ENCODE assay signal across 26 mouse cellular contexts in genomic region chr17:36992336-36993104, GRCm38 (mm10). TPM values are rescaled to one million over a fixed set of nuclear protein-coding genes. Genes with fewer than 3 reads are reported as not detected.
DNase-seq lines count a peak whose midpoint lies in the region; ATAC-seq and TF ChIP-seq lines count a peak whose summit lies in the region.
"Had no signal": no experiment of that assay in that cellular context is flagged by ENCODE, and none has a peak within 500 bp of the region (broad histone marks: within the 10 kb centered on the region; RNA-seq: fewer than 3 reads in every experiment).

No protein-coding gene starts in this region.

- peak; percentile 79 for ATAC-seq in common myeloid progenitor, adult 5-6 weeks (replicated peaks; ENCODE audit: low read depth, poor library complexity, severe bottlenecking)
- peak; percentile 72 for ATAC-seq in megakaryocyte progenitor cell, adult 5-6 weeks (replicated peaks; ENCODE audit: poor library complexity)
- ATAC-seq: forebrain, embryonic 13.5 days; midbrain, embryonic 15.5 days had no signal

- TF ChIP-seq POLR2A in ES-Bruce4 (IDR thresholded peaks at IDR 0.05; ENCODE audit: insufficient read depth, low read length) = no peak

- peak overlapping the region; percentile 27; the same call in 1 of the 2 replicates for H3K9ac ChIP-seq in ES-Bruce4 (ENCODE audit: low read depth, poor library complexity, severe bottlenecking)
- H3K9ac ChIP-seq: forebrain, embryonic 13.5 days; heart, embryonic 13.5 days; midbrain, embryonic 15.5 days; stomach, embryonic 15.5 days had no signal

- H3K4me1 ChIP-seq in ES-Bruce4 (ENCODE audit: control insufficient read depth, insufficient read depth, low read length) = peaks cover 4% of the 10 kb centered on the region
- H3K4me1 ChIP-seq: forebrain, embryonic 13.5 days; midbrain, embryonic 15.5 days; stomach, embryonic 15.5 days had no signal

- H3K4me3 ChIP-seq in ES-Bruce4 (ENCODE audit: low read depth, low read length) = no peak overlapping the region
- H3K4me3 ChIP-seq: forebrain, embryonic 13.5 days; heart, embryonic 13.5 days; midbrain, embryonic 15.5 days; stomach, embryonic 15.5 days had no signal

- H3K9me3 ChIP-seq in ES-Bruce4 (replicated peaks; ENCODE audit: control insufficient read depth, insufficient read depth, low read length, poor library complexity, severe bottlenecking) = no peaks in the 10 kb centered on the region
- H3K9me3 ChIP-seq: forebrain, embryonic 13.5 days; heart, embryonic 13.5 days; midbrain, embryonic 15.5 days; stomach, embryonic 15.5 days had no signal

- no peaks in the 10 kb centered on the region for H3K36me3 ChIP-seq in ES-Bruce4 (ENCODE audit: control insufficient read depth, insufficient read depth, low read length, poor library complexity, severe bottlenecking)
- H3K36me3 ChIP-seq: heart, embryonic 13.5 days; midbrain, embryonic 15.5 days; stomach, embryonic 15.5 days had no signal

- DNase-seq in CD4-positive helper T cell, adult 2 months (ENCODE audit: low read depth, low spot score) = peak; percentile 48
- DNase-seq in adrenal gland, adult 2 months = no peak
- DNase-seq in ovary, postnatal 14 days (ENCODE audit: low spot score) = no peak
- DNase-seq in cerebellum, adult 11-12 months = no peak
- DNase-seq: adrenal gland, adult 8-10 months; cerebellum, adult 2 months; heart, adult 11 months; heart, postnatal 4 days; layer of hippocampus, postnatal 36 days; left cerebral cortex, postnatal 4 days; lung, adult 18-20 months; lung, postnatal 36 days; spleen, adult 18-20 months had no signal

- TF ChIP-seq EP300 in ES-Bruce4 (IDR thresholded peaks at IDR 0.05; ENCODE audit: insufficient read depth, low read depth, low read length) = no peak

- H3K27ac ChIP-seq in ES-Bruce4 (ENCODE audit: insufficient read depth, low read length) = peak overlapping the region; percentile 64
- H3K27ac ChIP-seq: forebrain, embryonic 13.5 days; heart, embryonic 13.5 days; midbrain, embryonic 15.5 days; stomach, embryonic 15.5 days had no signal

- no peak for TF ChIP-seq CTCF in ES-Bruce4 (IDR thresholded peaks at IDR 0.05; ENCODE audit: low read depth, low read length)

- H3K27me3 ChIP-seq in ES-Bruce4 (ENCODE audit: control insufficient read depth, insufficient read depth, low read length, poor library complexity, severe bottlenecking) = no peaks in the 10 kb centered on the region

RNA-seq across cellular contexts. Expression of gene H2-M5, which starts 3.2 kb away (rescaled TPM):
- polyA plus RNA-seq in ES-Bruce4 (2011; ENCODE audit: insufficient read depth, insufficient read length, low read depth, missing spikeins) = 12.6 and 13.2 TPM in 2 replicates
- not detected in 2 replicates for total RNA-seq in common myeloid progenitor, adult 5-6 weeks (2017)
- total RNA-seq in megakaryocyte progenitor cell, adult 5-6 weeks (2015) = not detected in 2 replicates
- not detected in 2 replicates for total RNA-seq in megakaryocyte progenitor cell, adult 5-6 weeks (2017)
- not detected for total RNA-seq in adrenal gland, adult 2 months (2021)
- not detected in 2 replicates for polyA plus RNA-seq in adrenal gland, adult 2 months (2012; rRNA removed)
- total RNA-seq: gastrocnemius, adult 18-20 months; liver, adult 2 months had no signal
- polyA plus RNA-seq: large intestine, adult 2 months; liver, adult 2 months had no signal

RNA-seq across cellular contexts. Expression of gene Zfp57, which starts 8.4 kb away (rescaled TPM):
- 223 and 254 TPM in 2 replicates for polyA plus RNA-seq in ES-Bruce4 (2011; ENCODE audit: insufficient read depth, insufficient read length, low read depth, missing spikeins)
- 1.1 and 2.9 TPM in 2 replicates for total RNA-seq in common myeloid progenitor, adult 5-6 weeks (2017)
- 0.22 TPM in 1 of 2 replicates, not detected in the other for total RNA-seq in megakaryocyte progenitor cell, adult 5-6 weeks (2015)
- 0.25 TPM in 1 of 2 replicates, not detected in the other for total RNA-seq in megakaryocyte progenitor cell, adult 5-6 weeks (2017)
- 1 to 10 TPM; 2.0 to 2.1 TPM for total RNA-seq in adrenal gland, adult 2 months (2021)
- 0.70 and 0.98 TPM in 2 replicates for polyA plus RNA-seq in adrenal gland, adult 2 months (2012; rRNA removed)
- total RNA-seq: gastrocnemius, adult 18-20 months had no signal

RNA-seq across cellular contexts. Expression of gene 2410137M14Rik, which starts 11.5 kb away (rescaled TPM):
- 2.9 and 4.7 TPM in 2 replicates for polyA plus RNA-seq in ES-Bruce4 (2011; ENCODE audit: insufficient read depth, insufficient read length, low read depth, missing spikeins)
- not detected in 2 replicates for total RNA-seq in common myeloid progenitor, adult 5-6 weeks (2017)
- total RNA-seq in megakaryocyte progenitor cell, adult 5-6 weeks (2015) = not detected in 2 replicates
- total RNA-seq in megakaryocyte progenitor cell, adult 5-6 weeks (2017) = not detected in 2 replicates
- total RNA-seq in adrenal gland, adult 2 months (2021) = not detected
- not detected in 2 replicates for polyA plus RNA-seq in adrenal gland, adult 2 months (2012; rRNA removed)
- total RNA-seq: adrenal gland, adult 8-10 months; heart, postnatal 4 days; layer of hippocampus, postnatal 36 days; liver, adult 2 months had no signal
- polyA plus RNA-seq: heart, embryonic 13.5 days; intestine, embryonic 14.5 days; kidney, embryonic 14.5 days; large intestine, adult 2 months; liver, adult 2 months; stomach, embryonic 15.5 days; thymus, postnatal 0 days had no signal

RNA-seq across cellular contexts. Expression of gene Mog, which starts 30.7 kb away (rescaled TPM):
- not detected in 2 replicates for polyA plus RNA-seq in ES-Bruce4 (2011; ENCODE audit: insufficient read depth, insufficient read length, low read depth, missing spikeins)
- total RNA-seq in common myeloid progenitor, adult 5-6 weeks (2017) = not detected in 2 replicates
- total RNA-seq in megakaryocyte progenitor cell, adult 5-6 weeks (2015) = not detected in 2 replicates
- total RNA-seq in megakaryocyte progenitor cell, adult 5-6 weeks (2017) = not detected in 2 replicates
- not detected for total RNA-seq in adrenal gland, adult 2 months (2021)
- polyA plus RNA-seq in adrenal gland, adult 2 months (2012; rRNA removed) = not detected in 2 replicates
- total RNA-seq: adrenal gland, adult 8-10 months; gastrocnemius, adult 18-20 months; heart, postnatal 4 days; liver, adult 2 months had no signal
- polyA plus RNA-seq: heart, embryonic 13.5 days; large intestine, adult 2 months; liver, adult 2 months; thymus, postnatal 0 days had no signal

RNA-seq across cellular contexts. Expression of gene Znrd1as, which starts 34.1 kb away (rescaled TPM):
- 29.6 and 30.5 TPM in 2 replicates for polyA plus RNA-seq in ES-Bruce4 (2011; ENCODE audit: insufficient read depth, insufficient read length, low read depth, missing spikeins)
- total RNA-seq in common myeloid progenitor, adult 5-6 weeks (2017) = 7.8 and 9.0 TPM in 2 replicates
- 3.3 and 5.5 TPM in 2 replicates for total RNA-seq in megakaryocyte progenitor cell, adult 5-6 weeks (2015)
- 6.2 and 8.6 TPM in 2 replicates for total RNA-seq in megakaryocyte progenitor cell, adult 5-6 weeks (2017)
- 10 to 100 TPM; 12.4 to 14.8 TPM for total RNA-seq in adrenal gland, adult 2 months (2021)
- 0.32 and 0.57 TPM in 2 replicates for polyA plus RNA-seq in adrenal gland, adult 2 months (2012; rRNA removed)
